Mouse (Mus musculus) ES-Bruce4 (cell line): ENCODE measurements at regions not wholly inside any gene's neighbourhood (a gene's known extent, or its start where the extent isn't known, plus 50 kb on each side); places are given as distances from the start of the nearest gene placed in this dataset.

Experiments used
- H3K27ac ChIP-seq: 2 replicates; pipeline ENCODE4 v1.5.1; 2012; ENCODE audit warnings: low read length, inconsistent platforms; ENCODE audit not compliant: insufficient read depth
- H3K27me3 ChIP-seq: 2 replicates; pipeline ENCODE4 v1.6.1; 2012; ENCODE audit warnings: mild to moderate bottlenecking, low read length, inconsistent platforms; ENCODE audit not compliant: control insufficient read depth, poor library complexity, insufficient read depth, severe bottlenecking
- H3K36me3 ChIP-seq: 2 replicates; pipeline ENCODE4 v1.6.1; 2012; ENCODE audit warnings: inconsistent platforms, mild to moderate bottlenecking, low read length, moderate library complexity; ENCODE audit not compliant: control insufficient read depth, poor library complexity, insufficient read depth, severe bottlenecking
- H3K4me1 ChIP-seq: one replicate; pipeline ENCODE4 v1.8.1; 2011; ENCODE audit warnings: low read length; ENCODE audit not compliant: control insufficient read depth, insufficient read depth
- H3K4me3 ChIP-seq: 2 replicates; pipeline ENCODE4 v1.5.1; 2011; ENCODE audit warnings: low read depth, mild to moderate bottlenecking, low read length
- H3K9ac ChIP-seq: 2 replicates; pipeline ENCODE4 v1.6.1; 2012; ENCODE audit warnings: low read depth, mild to moderate bottlenecking, inconsistent platforms; ENCODE audit not compliant: poor library complexity, severe bottlenecking
- H3K9me3 ChIP-seq: replicated peaks from 2 replicates; pipeline ENCODE4 v1.6.1; 2012; ENCODE audit warnings: mild to moderate bottlenecking, low read length, inconsistent platforms; ENCODE audit not compliant: control insufficient read depth, poor library complexity, insufficient read depth, severe bottlenecking
- CTCF ChIP-seq: IDR thresholded peaks from one replicate; pipeline ENCODE4 v1.8.1; 2011; ENCODE audit warnings: low read depth, low read length
- EP300 ChIP-seq: IDR thresholded peaks from 2 replicates; pipeline ENCODE4 v1.6.1; 2011; ENCODE audit warnings: low read depth, low read length; ENCODE audit not compliant: insufficient read depth
- POLR2A ChIP-seq: IDR thresholded peaks from one replicate; pipeline ENCODE4 v1.8.1; 2011; ENCODE audit warnings: low read length; ENCODE audit not compliant: insufficient read depth

DNA sequence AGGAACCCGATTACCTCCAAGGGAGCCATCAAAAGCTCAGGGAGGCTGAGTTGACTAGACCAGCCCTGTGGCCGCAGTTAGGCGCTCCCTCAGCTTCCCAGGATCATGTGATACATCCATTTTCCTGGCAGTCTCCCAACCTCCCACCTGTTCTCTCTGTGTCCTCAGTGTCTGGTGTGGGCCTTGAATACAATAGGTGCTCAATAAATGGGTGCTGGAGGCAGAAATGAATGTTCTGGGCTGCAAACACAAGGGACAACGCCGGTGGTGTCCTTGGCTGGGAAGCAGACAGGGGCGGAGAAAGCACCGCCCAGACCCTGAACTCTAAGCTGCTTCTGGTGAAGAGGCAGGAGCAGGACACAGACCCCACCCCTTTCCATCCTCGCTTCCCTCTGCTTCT is 93.3 kb upstream of the Runx3 start:
- Histone ChIP-seq H3K27me3 (no peaks in the 10 kb centered on the region), H3K4me1 (peaks cover 9% of the 10 kb centered on the region), H3K4me3 (peak overlapping the region; percentile 15), H3K9ac (no peak overlapping the region), H3K36me3 (no peaks in the 10 kb centered on the region), H3K27ac (no peak overlapping the region), H3K9me3 (no peaks in the 10 kb centered on the region)
- TF ChIP-seq CTCF (no peak), POLR2A (no peak), EP300 (no peak)

GRCm38 (mm10) chr4:135029723-135030122 is 90.7 kb upstream of the Runx3 start:
- Histone ChIP-seq H3K27ac (no peak overlapping the region), H3K4me1 (peaks cover 16% of the 10 kb centered on the region), H3K9me3 (no peaks in the 10 kb centered on the region), H3K4me3 (no peak overlapping the region), H3K9ac (no peak overlapping the region), H3K27me3 (no peaks in the 10 kb centered on the region), H3K36me3 (no peaks in the 10 kb centered on the region)
- TF ChIP-seq EP300 (no peak), CTCF (no peak), POLR2A (no peak)

GRCm38 (mm10) chr4:135032461-135032860 is 88.0 kb upstream of the Runx3 start:
- no peak overlapping the region for H3K4me3 ChIP-seq
- peak; percentile 90 for TF ChIP-seq EP300
- no peak for TF ChIP-seq CTCF
- TF ChIP-seq POLR2A = no peak
- no peaks in the 10 kb centered on the region for H3K27me3 ChIP-seq
- peaks cover 16% of the 10 kb centered on the region for H3K4me1 ChIP-seq
- H3K36me3 ChIP-seq = no peaks in the 10 kb centered on the region
- peak overlapping the region; percentile 15; the same call in 1 of the 2 replicates for H3K9ac ChIP-seq
- H3K27ac ChIP-seq = no peak overlapping the region
- H3K9me3 ChIP-seq = no peaks in the 10 kb centered on the region

DNA sequence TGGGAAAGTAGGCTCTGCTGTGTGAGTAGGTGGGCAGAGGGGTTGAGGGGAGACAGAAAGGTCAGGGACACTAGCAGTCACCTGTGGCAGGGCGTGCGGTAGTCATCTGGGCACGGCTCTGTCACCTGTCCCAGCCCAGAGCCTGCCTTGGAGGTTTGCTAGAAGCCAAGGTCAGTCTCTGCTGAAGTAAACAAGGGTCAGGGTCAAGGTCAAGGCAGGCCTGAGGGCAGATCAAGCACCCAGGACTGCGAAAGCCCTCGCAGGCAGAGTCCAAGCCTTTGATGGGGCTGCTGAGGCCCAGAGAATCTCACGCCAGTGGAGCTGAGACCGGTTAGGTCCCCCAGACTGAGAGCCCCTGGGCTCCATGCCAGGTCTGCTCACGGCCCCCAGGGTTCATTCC is 87.2 kb upstream of the Runx3 start:
- Histone ChIP-seq H3K9me3 (no peaks in the 10 kb centered on the region), H3K27ac (0 out of 2 replicates have a peak overlapping the region, but pooled peaks have one; percentile 24), H3K27me3 (no peaks in the 10 kb centered on the region), H3K4me3 (no peak overlapping the region), H3K36me3 (no peaks in the 10 kb centered on the region), H3K4me1 (peaks cover 14% of the 10 kb centered on the region), H3K9ac (no peak overlapping the region)
- TF ChIP-seq POLR2A = no peak
- TF ChIP-seq EP300 = peak; percentile 98

- H3K4me3 ChIP-seq = no peak overlapping the region
- peaks cover 14% of the 10 kb centered on the region for H3K4me1 ChIP-seq
- H3K9me3 ChIP-seq = no peaks in the 10 kb centered on the region
- no peak overlapping the region for H3K9ac ChIP-seq
- no peaks in the 10 kb centered on the region for H3K27me3 ChIP-seq
- H3K36me3 ChIP-seq = no peaks in the 10 kb centered on the region
- TF ChIP-seq POLR2A = no peak
- peak; percentile 97 for TF ChIP-seq CTCF
- TF ChIP-seq EP300 = peak; percentile 42; the same call in 1 of the 2 replicates
- H3K27ac ChIP-seq = no peak overlapping the region
Measured at GRCm38 (mm10) chr4:135034406-135034805, 86.0 kb upstream of the Runx3 start.

GRCm38 (mm10) chr4:135036764-135037163 is 83.7 kb upstream of the Runx3 start:
- H3K36me3 ChIP-seq = no peaks in the 10 kb centered on the region

GRCm38 (mm10) chr4:135039234-135039633 is 81.2 kb upstream of the Runx3 start:
- Histone ChIP-seq H3K27me3 (no peaks in the 10 kb centered on the region), H3K4me1 (no peaks in the 10 kb centered on the region), H3K9me3 (no peaks in the 10 kb centered on the region), H3K9ac (no peak overlapping the region), H3K36me3 (no peaks in the 10 kb centered on the region), H3K27ac (no peak overlapping the region), H3K4me3 (no peak overlapping the region)
- no peak for TF ChIP-seq CTCF
- TF ChIP-seq EP300 = no peak
- no peak for TF ChIP-seq POLR2A

More at GRCm38 (mm10) chr4:135036764-135037163, 83.7 kb upstream of the Runx3 start:
- no peaks in the 10 kb centered on the region for H3K27me3 ChIP-seq
- no peak overlapping the region for H3K27ac ChIP-seq
- H3K9me3 ChIP-seq = no peaks in the 10 kb centered on the region
- H3K4me3 ChIP-seq = no peak overlapping the region
- H3K9ac ChIP-seq = no peak overlapping the region
- TF ChIP-seq EP300 = no peak
- peaks cover 9% of the 10 kb centered on the region for H3K4me1 ChIP-seq
